8 mouse cellular contexts compared by ENCODE assay signal in genomic region chr17:14136702-14137315, GRCm38 (mm10).
DNase-seq lines count a peak whose midpoint lies in the region; ATAC-seq and TF ChIP-seq lines count a peak whose summit lies in the region.

No protein-coding gene starts in this region.

- H3K27me3 ChIP-seq in intestine, postnatal 0 days (replicated peaks; ENCODE audit: control insufficient read depth, insufficient read depth, low read length) = no peaks in the 10 kb centered on the region
- no peaks in the 10 kb centered on the region for H3K27me3 ChIP-seq in intestine, embryonic 16.5 days (replicated peaks; ENCODE audit: control insufficient read depth, insufficient read depth, low read length)

- no peaks in the 10 kb centered on the region for H3K9me3 ChIP-seq in intestine, postnatal 0 days (ENCODE audit: control insufficient read depth)
- H3K9me3 ChIP-seq in intestine, embryonic 16.5 days (ENCODE audit: control insufficient read depth, low read length) = no peaks in the 10 kb centered on the region

- intact Hi-C loops in left cerebral cortex, postnatal 14 days (cut with DNase I) = loop anchor here (2.0 kb wide), 1 partner anchor 66 kb away; no protein-coding TSS in a partner anchor

- H3K4me2 ChIP-seq in intestine, postnatal 0 days (replicated peaks; ENCODE audit: low read depth) = no peak overlapping the region
- no peak overlapping the region for H3K4me2 ChIP-seq in intestine, embryonic 16.5 days (ENCODE audit: low read depth, low read length)

- H3K4me1 ChIP-seq in intestine, postnatal 0 days (replicated peaks; ENCODE audit: control insufficient read depth, insufficient read depth, low read length) = no peaks in the 10 kb centered on the region
- H3K4me1 ChIP-seq in intestine, embryonic 16.5 days (ENCODE audit: control insufficient read depth, insufficient read depth, low read length) = no peaks in the 10 kb centered on the region

- no peak overlapping the region for H3K27ac ChIP-seq in intestine, postnatal 0 days (ENCODE audit: low read depth, low read length)
- no peak overlapping the region for H3K27ac ChIP-seq in intestine, embryonic 16.5 days (ENCODE audit: low read length)

- DNase-seq in R1 (ENCODE audit: low read depth, low spot score) = peak; percentile 51
- DNase-seq in embryo, embryonic 9.5 days (ENCODE audit: extremely low spot score) = peak; percentile 44
- DNase-seq in kidney, adult 8-10 months = peak; percentile 68 to 90
- peak; percentile 78 to 89 for DNase-seq in left cerebral cortex, postnatal 14 days (ENCODE audit: low spot score in 2 of 2)
- peak; percentile 62 for DNase-seq in right cerebral cortex, postnatal 4 days

- no peak for ATAC-seq in intestine, postnatal 0 days
- no peak for ATAC-seq in intestine, embryonic 16.5 days
- ATAC-seq in erythroid progenitor cell, adult 5-6 weeks (replicated peaks; ENCODE audit: low FRiP score, poor library complexity, severe bottlenecking) = no peak

- no peak overlapping the region for H3K9ac ChIP-seq in intestine, postnatal 0 days (ENCODE audit: low read depth, low read length)
- no peak overlapping the region for H3K9ac ChIP-seq in intestine, embryonic 16.5 days (ENCODE audit: low read depth, low read length)

- H3K36me3 ChIP-seq in intestine, postnatal 0 days (ENCODE audit: control insufficient read depth, insufficient read depth) = no peaks in the 10 kb centered on the region
- no peaks in the 10 kb centered on the region for H3K36me3 ChIP-seq in intestine, embryonic 16.5 days (ENCODE audit: control insufficient read depth, insufficient read depth, low read length)

- no peak overlapping the region for H3K4me3 ChIP-seq in intestine, postnatal 0 days (ENCODE audit: low read depth, low read length)
- H3K4me3 ChIP-seq in intestine, embryonic 16.5 days (ENCODE audit: low read length) = no peak overlapping the region

- 68% methylated on average over 6 of the region's 6 CpGs for WGBS in intestine, postnatal 0 days
- 62% methylated on average over 6 of the region's 6 CpGs for WGBS in intestine, embryonic 16.5 days

- peak; percentile 72 for TF ChIP-seq CTCF in intestine, postnatal 0 days (IDR thresholded peaks at IDR 0.05; ENCODE audit: low read depth)
